Mouse (Mus musculus) CD4-positive helper T cell, adult 2 months (primary cell): ENCODE measurements around the gene Gm20481.
"Not testable (repeated sequence)": the region's sequence is repeated elsewhere in the genome, so short reads cannot be mapped to it uniquely, and the experiment has no call there.

Experiments
- DNase-seq: peaks from one replicate; pipeline ENCODE4 v3.0.0-alpha.2; 2012; ENCODE audit warnings: low read depth, missing footprints, low spot score

The Gm20481 gene

GRCm38 (mm10) chr17:35003022-35003838 lies 33.5 kb downstream of the Gm20481 start:
- DNase-seq = no peak

DNA sequence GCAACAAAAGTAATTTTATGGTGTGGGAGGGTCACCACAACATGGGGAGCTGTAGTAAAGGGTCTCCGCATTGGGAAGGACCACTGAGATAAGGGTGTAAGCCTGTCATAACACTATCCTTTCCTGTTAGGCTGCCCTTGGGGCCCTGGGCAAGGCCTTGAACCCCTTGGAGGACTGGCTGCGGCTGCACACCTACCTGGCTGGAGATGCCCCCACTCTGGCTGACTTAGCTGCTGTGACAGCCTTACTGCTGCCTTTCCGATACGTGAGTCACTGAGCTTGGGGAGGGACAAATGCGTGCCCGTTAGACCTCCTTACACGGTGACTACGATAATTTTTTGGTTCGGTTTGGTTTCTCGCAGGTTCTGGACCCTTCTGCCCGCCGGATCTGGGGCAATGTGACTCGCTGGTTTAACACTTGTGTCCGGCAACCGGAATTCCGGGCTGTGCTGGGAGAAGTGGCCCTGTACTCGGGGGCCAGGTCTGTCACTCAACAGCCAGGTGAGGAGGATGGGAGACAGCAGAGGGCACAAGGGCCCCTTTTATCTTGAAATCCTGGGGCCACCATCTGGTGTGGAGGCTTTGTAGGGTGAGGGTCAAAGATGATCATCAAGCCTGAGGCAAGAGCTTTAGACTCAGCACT lies 34.5 kb downstream of the Gm20481 start:
- no peak for DNase-seq

DNA sequence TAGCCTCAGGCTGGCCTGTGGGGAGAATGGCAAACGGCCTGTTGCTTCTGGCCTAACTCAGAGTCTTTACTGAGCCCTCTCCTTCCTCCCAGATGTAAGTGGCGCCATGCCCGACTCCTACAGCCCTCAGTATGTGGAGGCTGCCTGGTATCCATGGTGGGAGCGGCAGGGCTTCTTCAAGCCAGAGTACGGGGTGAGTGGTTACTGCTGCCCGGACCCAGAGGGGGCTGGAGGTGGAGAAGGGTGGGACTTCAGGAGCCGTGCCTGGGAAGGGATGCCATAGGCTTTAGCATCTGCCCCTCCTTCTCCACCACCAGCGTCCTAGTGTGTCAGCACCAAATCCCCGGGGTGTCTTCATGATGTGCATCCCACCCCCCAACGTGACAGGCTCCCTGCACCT lies 35.4 kb downstream of the Gm20481 start:
- DNase-seq = no peak

DNA sequence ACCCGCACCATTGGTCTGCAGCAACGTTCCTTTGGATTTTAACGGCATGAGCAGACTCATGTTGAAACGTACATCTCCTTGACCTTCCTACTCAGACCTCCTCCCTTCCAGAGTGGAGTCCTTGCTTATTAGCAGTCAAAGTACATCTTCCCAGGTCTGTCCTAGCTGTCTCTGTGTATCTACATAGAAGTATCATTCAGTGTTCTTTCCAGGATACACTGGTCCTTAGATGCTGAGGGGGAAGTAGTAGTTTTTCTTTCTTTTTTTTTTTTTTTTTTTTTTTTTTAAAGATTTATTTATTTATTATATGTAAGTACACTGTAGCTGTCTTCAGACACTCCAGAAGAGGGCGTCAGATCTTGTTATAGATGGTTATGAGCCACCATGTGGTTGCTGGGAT lies 36.2 kb downstream of the Gm20481 start:
- DNase-seq = not testable (repeated sequence)

DNA sequence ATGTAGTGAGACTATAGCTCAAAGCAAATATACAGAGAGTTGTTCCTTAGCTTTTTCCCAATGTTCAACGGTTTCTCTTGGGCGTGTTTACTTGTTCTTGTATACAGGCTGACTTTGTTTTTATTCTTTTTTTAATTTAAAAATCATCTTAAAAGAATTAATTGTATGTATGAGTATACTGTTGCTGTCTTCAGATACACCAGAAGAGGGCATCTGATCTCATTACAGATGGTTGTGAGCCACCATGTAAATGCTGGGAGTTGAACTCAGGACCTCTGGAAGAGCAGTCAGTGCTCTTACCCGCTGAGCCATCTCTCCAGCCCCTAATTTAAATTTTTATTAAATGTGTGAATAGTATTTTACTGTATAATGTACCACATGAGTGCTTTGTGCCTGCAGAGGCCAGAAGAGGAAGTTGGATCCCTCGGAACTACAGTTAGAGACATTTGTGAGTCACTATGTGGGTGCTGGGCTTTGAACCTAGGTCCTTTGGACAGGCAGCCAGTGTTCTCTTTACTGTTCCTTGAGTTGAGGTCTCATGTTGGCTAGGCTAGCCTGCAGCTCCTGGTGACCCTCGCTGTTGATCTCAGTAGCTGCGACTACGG lies 37.8 kb downstream of the Gm20481 start:
- no peak for DNase-seq

- no peak for DNase-seq
Observed at GRCm38 (mm10) chr17:35009586-35009985, 39.9 kb downstream of the Gm20481 start.

DNA sequence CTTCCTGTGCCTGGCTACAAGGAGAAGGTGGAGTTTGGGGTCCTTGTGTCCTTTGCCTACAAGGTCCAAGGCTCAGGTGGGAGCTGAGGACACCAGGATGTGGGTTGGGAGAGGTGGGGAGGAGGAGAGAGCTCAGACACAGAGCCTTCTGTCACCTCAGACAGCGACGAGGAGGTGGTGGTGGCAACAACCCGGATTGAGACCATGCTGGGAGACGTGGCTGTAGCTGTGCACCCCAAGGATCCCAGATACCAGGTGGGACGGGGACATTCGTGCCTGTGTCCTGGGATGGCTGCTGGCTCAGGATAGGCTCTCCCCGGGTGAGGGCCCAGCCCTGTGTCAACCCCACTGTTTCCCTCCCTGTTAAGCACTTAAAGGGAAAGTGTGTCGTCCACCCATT lies 41.7 kb downstream of the Gm20481 start:
- DNase-seq = no peak

GRCm38 (mm10) chr17:35012430-35012829 lies 42.7 kb downstream of the Gm20481 start:
- no peak for DNase-seq

GRCm38 (mm10) chr17:35013221-35013620 lies 43.5 kb downstream of the Gm20481 start:
- DNase-seq = no peak

GRCm38 (mm10) chr17:35015296-35015695 lies 45.6 kb downstream of the Gm20481 start:
- no peak for DNase-seq

DNA sequence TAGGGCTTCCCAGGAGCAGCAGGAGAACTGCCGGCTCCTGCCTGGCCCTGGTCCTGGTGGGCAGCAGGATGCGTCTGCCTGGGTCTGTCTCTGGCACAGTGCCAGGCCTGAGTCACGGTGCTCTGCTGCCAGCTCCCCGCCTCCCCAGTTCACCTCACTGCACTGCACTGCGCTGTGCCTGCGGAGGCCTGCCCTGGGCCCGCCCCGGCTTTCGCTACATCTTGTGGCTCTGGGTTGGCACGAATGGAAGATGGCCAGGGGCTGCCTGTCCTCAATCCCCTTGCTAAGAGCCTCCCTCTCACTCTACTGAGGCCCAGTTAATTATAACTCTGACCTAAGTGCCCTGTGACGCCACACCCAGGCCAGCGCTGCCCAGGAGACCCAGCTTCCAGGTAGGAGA lies 46.7 kb downstream of the Gm20481 start, which contains the start of gene Vwa7:
Vwa7 (plus strand) TSS at position 204 of the 400 bp plus-strand sequence.
- no peak for DNase-seq

- peak; percentile 30 for DNase-seq
Observed at GRCm38 (mm10) chr17:35016791-35017705, 47.3 kb downstream of the Gm20481 start.

- no peak for DNase-seq
Observed at GRCm38 (mm10) chr17:35017706-35018030, 48.0 kb downstream of the Gm20481 start.

- no peak for DNase-seq
Observed at GRCm38 (mm10) chr17:35018171-35018570, 48.5 kb downstream of the Gm20481 start.

DNA sequence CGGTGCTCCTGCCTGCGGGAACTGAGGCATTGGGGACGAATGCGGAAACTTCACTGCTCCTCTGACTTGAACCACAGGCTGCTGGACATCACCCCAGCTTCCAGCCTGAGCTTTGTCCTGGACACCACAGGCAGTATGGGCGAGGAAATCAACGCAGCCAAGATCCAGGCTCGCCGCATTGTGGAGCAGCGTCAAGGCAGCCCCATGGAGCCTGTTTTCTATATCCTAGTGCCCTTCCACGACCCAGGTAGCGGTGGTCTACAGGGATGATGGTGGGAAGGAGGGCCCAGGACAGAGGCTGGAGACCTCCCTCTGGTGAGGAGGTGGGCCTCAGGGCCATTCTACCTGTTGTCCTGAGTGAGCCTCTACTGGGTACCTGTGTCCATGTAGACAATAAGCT lies 50.2 kb downstream of the Gm20481 start:
- DNase-seq = no peak

DNA sequence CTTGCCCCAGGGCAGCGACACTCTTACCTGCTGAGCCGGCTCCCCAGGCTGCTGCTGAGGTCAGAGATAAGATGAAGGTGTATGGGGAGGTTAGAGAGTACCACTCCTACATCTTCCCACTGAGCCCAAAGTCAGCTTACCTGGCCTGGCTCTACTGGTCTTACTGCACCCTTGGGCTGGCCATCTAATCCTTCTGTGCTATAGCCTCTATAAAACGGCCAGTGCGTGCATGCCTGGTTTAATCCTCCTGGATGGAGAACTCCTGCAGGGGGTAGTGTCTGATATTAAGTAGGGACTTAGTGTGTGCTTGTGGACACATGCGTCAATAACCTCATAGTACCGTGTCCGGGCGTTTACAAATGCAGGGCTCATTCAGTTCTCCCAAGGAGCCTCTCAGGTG lies 50.8 kb downstream of the Gm20481 start:
- DNase-seq = no peak

DNA sequence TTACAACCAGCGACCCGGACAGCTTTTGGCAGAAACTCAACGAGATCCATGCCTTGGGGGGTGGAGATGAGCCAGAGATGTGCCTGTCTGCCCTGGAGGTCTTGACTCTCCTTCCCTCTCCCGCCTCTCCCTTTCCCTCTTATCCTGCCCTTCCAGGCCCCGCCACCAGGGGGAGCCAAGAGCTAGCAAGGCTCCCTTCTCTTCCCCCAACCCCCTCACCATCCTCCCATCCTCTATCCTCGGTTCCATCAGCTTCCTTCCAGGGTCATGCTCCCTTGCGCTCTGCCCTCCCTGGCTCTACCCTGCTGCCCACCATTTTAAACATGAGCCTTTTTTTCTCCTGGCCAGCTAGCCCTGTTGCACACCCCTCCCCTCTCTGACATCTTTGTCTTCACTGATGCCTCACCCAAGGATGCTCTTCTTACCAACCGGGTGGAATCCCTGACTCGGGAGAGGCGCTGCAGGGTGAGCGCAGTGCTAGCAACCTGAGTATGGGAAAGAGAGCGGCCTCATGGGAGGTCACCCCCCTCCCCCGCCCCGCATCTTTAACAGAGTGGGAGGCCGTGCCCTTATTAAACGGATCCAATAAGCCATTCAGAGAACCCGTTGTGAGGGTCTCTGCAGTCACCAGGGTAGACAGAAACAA lies 51.6 kb downstream of the Gm20481 start:
- peak; percentile 81 for DNase-seq
